Mouse (Mus musculus) cerebellum, adult 11 months (tissue): ENCODE measurements around the gene Sept1.

ENCODE experiments used
- DNase-seq: peaks from one replicate; pipeline ENCODE4 v3.0.0; 2022

The Sept1 gene

DNA sequence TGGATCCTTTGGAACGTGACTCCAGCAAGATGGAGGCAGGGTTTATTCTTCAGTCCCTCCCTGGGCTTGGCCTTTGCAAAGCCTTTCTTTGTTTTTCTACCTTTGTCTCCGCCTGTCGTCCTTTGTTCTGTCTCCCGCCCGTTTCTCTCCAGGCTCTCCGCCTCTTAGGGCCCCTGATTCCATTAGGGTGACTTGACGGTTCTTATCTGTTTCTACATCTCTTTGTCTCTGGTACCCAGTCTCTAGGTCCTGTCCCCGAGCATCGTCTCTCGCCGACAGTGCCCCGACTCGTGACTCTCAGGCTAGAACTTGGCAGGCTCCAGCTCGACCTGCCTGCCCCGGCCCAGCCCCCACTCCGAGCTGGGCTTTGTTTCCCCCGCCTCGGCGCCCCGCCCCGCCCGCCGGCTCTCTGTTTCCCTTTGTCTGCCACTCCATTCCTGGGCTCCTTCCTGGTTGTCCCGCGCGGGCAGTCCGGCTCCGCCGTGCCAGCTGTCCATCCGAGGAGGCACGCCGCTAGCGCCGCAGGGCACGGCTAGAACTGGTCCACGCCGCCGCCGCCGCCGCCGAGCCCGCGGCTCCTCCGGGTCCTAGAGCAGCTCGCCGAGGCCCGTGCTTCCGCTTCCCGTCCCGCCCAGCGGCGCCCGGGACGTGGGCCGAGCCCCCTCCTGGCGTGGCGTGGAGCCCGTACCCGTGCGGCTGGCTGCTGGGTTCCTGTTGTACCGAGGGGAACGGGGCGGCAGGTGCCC lies at the start of gene Sept1, which contains the start of gene Zfp553:
TSS of gene Sept1 (minus strand) at position 509 of the 746 bp plus-strand sequence.
TSS of gene Zfp553 (plus strand) at position 440 of the 746 bp plus-strand sequence.
- peak; percentile 85 for DNase-seq

DNA sequence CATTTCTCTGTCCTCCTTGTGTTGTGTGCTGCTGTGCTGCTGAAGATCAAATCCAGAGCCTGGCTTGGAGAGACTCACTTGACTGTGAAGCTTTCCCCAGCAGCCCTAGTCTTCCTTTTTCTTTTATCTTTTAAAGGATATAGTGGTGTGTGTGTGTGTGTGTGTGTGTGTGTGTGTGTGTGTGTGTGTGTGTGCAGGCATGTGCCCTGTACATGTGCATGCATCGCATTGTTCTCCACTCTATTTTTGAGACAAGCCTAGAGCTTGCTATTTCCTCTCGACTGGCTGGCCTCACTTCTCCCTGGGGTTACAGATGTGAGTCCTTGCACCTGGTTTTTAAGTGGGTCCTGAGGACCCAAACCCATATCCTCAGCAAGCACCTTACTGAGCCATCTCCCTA lies 49.3 kb upstream of the Sept1 start:
- no peak for DNase-seq

DNA sequence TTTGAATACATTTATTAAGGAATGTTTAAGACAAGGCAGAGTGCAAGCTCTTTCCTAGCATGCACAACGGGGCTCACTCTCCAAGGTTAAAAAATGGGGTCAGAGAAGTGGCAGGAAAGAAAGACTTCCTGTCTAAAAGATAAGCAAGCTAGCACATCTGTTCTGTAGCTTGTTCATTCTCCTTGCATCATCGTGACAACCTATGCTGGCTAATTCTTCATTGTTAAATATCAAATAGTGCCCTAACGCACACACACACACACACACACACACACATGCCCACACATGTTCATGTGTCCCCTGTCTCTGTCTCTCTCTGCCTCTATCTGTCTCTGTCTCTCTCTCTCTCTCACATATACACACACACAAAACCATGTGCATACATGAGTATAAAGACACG lies 48.2 kb upstream of the Sept1 start:
- DNase-seq: no peak

DNA sequence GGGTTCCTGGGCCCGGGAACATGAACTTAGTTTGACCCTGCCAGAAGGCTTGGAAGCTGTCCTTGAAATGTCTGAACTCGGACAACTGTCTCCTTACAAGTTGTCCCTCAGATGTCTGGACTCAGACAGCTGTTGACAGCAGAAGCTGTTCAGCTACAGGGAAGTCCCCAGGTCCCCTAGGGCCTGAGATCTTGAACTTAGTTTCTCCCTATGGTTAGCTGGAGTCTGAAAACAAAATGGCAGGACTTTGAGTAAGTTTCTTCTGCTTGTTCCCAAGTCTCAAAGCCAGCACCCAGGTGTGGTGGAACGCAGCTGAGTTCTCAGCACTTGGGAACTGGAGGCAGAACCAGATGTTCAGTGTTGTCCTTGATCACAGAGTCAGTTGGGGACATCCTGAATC lies 47.2 kb upstream of the Sept1 start:
- DNase-seq: no peak

DNA sequence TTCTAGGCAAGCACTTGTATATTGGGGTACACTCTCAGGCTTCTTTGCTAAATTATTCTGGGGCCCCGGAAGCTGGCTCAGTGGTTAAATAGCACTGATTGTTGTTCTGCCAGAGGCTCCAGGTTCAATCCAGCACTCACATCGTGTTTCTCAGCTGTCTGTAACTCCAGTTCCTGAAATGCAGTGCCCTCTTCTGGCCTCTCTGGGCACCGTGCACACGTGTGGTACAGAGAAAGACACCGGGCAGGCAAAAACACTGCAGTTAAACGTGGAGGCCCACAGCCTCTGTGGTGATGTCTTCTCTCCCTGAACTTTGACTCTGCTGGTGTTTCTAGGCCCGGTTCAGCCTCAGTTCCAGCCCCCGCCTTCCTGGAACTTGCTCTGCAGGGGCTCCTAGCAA lies 45.4 kb upstream of the Sept1 start:
- DNase-seq: no peak

DNA sequence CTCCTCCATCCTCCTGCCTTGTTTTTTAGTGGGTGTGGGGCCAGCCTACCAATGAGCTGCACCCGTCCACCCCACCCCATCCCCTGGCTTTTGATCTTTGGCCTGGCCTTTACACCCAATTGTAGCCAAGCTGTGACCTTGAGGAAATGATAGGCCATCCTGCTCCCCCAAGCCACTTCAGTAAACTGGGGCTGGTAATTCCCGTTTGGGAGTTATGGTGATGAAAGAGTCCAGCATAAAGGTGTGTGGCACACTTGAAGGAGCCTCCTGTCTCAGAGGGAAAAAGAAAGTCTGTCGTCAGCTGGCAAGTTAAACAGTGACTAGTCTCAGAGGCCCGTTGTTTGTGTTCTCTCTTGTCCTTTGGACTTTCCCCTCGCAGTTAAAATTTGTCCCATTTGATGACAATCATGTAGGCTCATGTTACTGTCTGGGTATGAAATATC lies 43.6 kb upstream of the Sept1 start:
- no peak for DNase-seq

DNA sequence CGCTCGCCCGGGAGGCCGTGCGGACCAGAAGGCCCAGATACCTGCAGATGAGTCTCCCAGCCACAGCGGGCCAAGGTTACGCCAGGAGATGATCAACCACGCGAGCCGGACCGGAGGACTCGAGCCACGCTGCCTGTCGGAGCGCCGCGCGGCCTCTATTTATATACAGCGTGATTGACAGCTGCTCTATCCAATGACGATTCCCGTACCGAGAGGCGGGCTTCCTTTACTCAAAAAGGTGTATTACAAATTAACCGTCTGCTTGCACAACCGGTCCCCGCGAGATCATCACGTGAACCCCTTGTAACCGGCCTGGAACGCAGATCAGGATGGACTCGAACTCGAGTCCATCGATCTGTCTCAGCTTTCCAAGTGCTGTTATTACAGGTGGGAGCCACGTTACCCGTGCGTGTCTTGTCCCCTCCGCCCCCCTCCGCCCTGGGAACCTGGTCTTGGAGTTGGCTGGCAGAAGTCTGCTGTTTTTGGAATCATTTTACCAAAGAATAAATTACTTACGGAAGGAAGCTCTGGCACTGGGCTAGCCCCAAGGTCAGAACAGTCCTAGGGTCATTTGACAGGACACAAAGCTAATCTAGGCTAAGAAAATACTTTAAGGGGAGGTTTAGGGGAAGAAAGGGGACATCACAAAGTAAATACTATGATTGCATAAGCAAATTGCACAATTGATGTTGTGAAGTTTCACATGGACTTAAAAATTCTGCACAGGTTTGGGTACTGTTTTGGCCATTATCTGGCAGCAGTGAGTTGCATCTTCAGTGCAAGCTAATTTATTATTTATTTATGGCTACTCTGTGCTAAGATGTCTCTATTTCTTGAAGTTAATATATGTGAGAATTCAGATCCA lies 41.2 kb upstream of the Sept1 start, which contains the start of gene Sephs2:
TSS of gene Sephs2 (minus strand) at position 131 of the 865 bp plus-strand sequence.
- DNase-seq: peak; percentile 97

DNA sequence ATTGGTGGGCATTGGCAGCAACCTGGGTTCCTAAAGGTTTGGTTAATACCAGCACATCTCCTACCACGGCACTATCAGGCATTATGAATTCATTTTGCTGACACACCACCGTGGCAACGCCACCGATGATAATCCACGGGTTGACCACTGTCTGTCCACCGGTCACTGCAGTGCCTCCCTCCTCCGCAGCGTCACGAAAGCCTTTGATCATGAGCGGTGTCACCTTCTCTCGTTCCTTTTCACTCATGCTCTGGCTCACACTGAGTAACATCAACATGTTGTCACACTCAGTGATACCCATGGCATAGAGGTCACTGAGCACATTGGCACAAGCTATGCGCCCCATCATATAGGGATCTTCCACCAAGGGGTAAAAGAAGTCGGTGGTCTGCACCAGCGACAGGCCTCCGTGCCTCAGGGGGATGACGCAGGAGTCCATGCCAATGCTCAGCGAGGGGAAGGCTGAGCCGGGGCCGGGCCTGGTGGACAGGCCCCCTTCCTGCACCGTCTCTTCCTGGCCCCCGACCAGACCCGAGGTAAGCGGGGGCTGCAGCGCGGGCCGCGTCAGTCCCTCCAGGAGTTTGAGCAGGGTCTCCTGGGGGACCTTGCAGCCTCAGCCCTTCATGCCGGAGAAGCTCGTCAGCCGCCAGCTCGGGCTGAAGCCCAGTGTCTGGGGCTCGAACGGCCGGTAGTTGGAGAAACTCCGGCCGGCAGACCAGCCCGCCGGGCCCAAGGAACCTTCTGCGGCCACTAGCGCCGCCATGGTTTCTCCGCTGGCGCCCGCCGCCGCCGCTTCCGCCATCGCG lies 40.4 kb upstream of the Sept1 start:
- no peak for DNase-seq

DNA sequence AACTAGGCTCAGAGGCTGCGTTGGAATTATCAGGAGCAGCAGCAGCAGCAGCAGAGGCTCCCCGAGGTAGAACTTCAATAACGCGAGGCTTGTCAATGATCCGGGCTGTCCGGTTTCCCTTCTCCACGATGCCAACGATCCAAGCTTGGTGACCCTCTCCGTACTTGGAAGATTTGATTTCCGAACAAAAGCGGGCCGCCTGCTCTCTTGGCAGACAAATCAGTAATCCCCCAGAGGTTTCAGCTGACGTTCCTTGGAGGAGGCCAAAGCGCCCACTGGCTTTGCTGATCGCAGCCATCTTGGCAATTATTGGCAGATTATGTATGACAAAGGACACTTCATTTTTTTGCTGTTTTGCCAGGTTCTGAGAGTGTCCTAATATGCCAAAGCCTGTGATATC lies 39.6 kb upstream of the Sept1 start:
- DNase-seq: no peak

DNA sequence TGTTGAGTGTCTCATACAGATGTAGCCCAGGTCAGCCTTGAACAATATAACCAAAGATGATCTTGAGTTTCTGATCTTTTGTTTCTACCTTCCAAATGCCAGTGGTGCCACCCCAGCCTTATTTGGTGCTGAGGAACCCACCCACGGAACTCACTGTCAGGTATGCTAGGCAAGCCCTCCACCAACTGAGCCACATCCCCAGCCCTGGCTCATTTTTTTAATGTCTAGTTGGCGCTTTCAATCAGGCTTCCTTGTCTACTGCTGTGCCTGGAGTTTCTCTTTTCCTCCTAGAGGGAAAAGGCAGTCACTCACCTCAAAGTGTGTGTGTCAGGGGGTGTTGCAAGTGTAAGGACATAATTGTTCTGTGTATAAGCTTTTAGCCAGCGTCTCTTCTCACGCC lies 38.2 kb upstream of the Sept1 start:
- no peak for DNase-seq

DNA sequence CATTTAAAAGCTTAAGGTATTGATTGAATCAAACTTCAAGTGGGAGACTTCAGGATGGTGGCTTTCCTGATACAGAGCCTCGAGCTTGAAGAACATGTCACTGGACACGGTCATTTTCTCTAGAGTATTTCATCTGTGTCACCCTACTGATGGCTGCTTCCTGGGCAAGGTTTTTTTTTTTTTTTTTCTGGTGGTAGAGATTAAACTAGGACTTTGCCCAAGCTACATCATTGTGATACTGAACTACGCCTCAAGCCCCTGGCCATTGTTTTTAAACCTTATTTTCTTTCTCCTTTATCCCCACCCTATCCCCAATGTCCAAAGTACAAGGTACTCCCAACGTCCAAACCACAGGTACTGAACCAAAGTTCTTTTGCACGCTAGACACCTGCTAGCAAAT lies 37.7 kb upstream of the Sept1 start:
- DNase-seq: no peak

DNA sequence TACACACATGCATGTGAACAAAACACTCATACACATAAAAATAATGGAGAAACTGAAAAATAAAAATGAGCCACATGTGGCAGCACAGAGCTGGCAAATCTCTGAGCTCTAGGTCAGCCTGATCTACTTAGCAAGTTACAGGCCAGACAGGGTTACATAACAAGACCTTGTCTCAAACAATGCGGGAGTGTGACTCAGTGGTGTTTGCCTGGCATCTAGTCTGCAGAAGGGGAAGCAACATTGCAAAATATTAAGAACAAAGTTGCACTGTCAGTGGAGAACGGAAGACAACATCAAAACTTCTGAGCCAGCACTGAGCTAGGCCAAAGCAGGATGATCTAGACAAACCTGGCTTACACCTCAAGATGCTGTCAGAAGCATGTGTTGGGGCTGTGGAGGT lies 37.3 kb upstream of the Sept1 start:
- no peak for DNase-seq

DNA sequence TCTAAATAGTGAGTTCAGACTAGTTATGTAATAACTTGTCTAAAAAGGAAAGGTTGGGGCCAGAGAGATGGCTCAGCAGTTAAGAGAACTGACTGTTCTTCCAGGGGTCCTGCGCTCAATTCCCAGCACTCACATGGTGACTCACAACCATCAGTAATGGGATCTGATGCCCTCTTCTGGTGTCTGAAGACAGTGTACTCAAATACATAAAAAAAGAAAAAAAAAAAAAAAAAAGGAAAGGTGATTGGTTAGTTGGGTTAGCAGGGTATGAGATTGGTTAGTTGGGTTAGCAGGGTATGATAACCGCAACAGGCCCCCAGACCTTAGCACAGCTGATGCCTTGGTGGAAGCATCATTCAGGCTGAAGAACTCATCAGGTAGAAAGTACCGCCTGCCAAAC lies 30.6 kb upstream of the Sept1 start:
- no peak for DNase-seq

DNA sequence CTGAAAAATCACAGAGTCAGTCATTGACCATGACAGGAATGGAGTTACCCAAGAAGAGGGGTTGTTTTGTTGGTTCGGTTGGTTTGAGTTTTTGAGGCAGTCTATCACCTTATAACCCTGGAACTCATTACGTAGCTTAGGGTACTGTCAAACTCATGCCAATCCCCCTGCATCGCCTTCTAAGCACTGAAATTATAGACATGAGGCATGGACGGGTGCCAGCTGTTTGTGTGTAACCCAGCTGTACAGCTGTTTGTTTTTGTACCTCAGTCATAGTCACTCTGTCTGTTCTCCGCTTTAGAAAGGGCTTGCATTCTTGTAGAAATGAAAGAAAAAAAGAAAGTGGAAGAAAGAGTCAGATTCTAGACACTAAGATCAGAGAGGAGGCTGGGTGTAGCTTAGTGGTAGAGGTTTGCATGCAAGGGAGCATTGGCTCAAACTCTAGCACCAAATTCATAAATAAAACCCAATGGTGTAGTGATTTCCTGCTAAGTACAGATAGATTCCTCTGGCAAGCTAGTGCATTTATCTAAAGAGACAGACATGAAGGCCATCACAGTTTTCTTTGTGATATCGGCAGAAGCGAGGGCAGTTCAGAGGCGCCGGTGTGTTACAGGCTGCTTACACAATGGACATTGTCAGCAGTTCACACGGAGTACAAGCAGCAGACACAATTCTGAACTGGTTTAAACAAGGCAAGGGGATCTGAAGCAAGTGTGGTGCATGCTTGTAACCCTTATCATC lies 29.5 kb upstream of the Sept1 start:
- no peak for DNase-seq

DNA sequence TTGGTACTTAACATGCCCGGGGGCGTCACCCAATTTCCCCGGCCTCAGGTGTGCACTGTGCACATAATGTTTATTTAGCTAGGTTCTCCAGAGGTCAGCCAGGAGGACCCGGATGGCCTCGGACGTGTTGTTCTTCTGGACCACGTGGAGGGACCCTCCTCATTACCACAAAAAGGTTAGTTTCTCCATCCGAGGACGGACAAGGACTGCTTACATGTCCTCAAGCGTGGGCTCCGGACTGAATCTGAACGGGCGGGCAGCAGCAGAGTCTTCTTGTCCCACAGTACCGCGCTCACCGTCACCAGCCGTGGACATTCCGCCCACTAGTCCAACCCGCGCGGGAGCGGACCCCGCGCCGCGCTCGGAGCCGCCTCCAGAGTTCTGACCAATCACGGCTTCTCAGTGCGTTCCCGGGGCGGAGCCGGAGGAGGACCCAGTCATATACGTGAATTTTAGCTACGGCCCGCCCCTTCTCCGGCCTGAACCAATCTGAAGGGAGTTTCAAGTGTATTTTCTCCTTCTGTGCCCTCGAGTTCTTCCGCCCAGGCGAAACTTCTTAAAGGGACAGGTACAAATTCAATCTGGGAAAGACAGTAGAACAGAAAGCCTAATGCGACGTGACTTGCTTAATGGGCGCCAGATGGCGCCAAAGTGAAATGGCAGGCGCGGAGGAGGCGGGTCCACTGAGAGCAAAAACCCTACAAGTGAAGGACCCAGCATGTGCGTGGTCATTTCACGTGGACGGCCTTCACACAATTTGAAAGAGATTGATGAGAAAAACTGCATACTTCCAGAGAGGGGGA lies 27.6 kb upstream of the Sept1 start, which contains the start of gene Dctpp1:
TSS of gene Dctpp1 (minus strand) at position 401 of the 803 bp plus-strand sequence.
- peak; percentile 97 for DNase-seq

DNA sequence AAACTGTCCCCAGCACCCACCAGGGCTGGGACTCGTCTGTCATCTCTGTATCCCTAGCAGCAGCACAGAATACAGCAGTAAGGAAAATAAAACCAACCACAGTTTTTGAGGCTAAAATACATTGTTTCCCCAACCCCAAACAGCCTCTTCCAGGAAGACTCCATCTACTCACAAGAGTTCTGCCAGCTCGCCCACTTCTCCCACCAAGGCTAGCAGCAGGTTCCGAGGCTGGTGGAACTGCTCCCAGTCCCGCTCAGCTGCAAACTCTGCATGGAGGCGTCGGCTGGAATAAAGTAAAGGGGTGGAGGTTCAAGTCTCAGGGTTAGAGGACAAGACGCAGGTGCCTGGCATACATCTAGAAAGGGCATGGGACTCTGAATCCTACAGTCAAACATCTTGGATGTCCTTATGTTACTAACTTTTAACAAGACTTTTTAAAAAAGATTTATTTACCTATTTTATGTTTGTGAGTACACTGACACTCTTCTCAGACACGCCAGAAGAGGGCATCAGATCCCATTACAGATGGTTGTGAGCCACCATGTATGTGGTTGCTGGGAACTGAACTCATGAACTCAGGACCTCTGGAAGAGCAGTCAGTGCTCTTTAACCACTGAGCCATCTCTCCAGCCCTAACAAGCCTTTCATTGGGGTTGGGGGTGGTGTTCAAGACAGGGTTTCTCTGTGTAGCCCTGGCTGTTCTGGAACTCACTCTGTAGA lies 26.4 kb upstream of the Sept1 start:
- no peak for DNase-seq

DNA sequence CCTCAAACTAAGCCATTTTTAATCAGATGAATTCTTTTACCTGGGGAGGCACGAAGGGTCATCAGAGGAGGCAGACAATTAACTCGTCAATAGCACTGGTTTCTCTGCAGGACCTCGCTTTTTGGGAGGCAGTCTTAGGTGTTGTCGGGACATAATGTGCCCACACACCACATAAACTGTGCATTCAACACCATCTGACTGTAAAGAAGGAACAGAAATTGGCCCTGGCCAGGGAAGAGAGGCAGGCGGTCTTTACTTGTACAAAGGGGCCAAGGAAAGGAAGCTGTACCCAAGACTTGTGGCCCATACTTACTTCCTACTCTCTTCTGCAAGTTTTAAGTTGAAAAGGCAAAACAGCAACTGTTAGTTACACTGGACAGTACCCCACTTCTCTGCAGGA lies 23.6 kb upstream of the Sept1 start:
- DNase-seq: no peak

DNA sequence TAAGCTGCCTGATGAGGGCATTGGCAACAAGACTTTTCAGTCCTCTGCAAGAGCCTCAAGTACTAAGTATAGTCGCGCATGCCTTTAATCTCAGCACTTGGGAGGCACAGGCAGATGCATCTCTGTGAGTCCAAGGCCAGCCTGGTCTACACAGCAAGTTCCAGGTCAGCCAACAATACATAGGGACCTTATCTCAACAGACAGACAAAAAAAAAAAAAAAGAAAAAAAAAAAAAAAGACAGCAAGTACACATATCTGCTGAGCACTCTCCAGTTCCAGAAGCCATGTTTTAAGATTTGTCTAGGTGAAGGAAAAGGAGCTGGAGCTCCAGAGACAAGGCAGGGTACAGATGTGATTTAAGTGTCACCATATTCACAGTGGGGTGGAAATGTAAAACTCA lies 23.0 kb upstream of the Sept1 start:
- no peak for DNase-seq

DNA sequence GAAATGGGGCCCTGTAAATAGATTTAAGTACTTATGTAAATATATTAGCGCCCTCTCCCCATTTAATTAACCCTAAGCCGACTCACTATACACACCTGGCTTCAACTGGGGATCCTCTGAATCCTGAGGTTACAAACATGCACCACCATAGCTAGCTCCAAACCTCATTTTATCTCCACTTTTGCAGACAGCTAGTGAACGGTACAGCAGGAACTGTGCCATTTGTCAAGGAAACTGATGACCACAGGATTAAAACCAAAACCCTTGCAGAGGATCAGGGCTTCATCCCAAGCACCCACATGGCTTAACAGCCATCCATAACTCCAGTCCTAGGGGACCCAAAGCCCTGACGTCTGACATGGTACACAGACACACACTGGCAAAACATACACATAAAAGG lies 22.1 kb upstream of the Sept1 start:
- DNase-seq: no peak
